Mouse (Mus musculus) layer of hippocampus, postnatal 36 days (tissue): ENCODE measurements around the gene Rpl10-ps3. TPM values are rescaled to one million over a fixed set of nuclear protein-coding genes. Genes with fewer than 3 reads are reported as not detected.
A peak's percentile ranks its signal among the peaks of the same experiment; 100 is the strongest.

Experiments
- DNase-seq, 2 experiments: peaks; one replicate each; pipeline ENCODE4 v3.0.0; 2022
- total RNA-seq, 2 experiments: library from RNA; stranded (reverse); gene quantifications; 2 replicates each; pipeline ENCODE4 v1.2.3; 2021

The Rpl10-ps3 gene
- 100 to 1,000 TPM; 391 to 394 TPM for total RNA-seq

DNA sequence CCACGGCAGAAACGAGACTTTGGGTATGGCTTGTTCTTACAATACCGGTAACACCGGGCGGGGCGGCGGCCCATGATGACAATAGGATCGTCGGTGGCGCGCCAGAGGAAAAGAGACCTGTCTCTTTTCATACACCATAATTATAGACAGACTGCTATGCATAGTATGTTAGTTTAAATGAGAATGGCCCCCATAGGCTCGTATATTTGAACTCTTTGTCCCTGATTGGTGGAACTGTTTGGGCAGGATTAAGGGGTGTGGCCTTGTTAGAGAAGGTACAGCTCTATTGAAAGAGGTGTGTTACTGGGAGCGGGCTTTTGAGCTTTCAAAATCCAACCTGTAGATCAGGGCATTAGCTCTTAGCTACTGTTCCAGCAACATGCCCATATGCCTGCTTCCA, at the start of gene Rpl10-ps3:
TSS of gene Rpl10-ps3 (minus strand) at position 101 of the 400 bp plus-strand sequence.
- no peak for DNase-seq

DNA sequence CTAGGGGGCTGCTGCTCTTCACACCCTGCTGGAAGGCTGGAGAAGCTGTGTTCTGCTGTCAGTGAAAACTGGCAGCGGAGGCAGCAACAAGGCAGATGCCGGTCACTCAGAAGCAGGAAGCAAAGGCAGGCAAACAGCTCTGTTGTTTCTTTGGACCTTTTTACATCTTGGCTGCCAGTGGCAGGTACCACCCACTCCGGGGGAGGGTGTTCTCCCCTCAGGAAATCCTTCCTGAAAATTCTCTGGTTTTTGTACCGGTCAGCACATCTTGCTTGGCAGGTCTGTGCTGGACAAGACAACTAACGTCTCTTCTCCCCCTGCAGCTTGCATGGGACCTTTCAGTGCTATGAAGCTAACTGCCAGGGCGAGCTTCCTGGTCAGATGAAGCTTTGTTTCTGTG, 30.8 kb upstream of the Rpl10-ps3 start:
- DNase-seq = no peak

DNA sequence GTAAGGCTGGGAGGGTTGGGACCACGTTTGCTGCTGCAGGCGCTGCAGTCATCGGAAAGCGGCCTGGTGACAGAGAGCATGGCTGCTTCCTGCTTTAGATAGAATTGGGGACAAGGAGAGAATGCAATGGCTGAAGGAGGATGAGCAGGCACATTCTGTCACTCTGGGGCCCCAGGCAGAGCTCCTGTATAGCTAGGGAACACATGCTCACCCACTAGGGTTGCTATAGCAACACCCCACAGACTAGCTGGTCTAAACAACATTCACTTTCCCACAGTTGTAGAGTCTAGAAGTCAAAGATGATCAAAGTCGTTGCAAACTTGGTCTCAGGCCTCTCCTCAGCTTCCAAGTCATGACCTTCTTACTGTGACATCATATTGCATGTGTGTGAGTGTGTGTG, 29.9 kb upstream of the Rpl10-ps3 start:
- peak; percentile 45 to 52 for DNase-seq

DNA sequence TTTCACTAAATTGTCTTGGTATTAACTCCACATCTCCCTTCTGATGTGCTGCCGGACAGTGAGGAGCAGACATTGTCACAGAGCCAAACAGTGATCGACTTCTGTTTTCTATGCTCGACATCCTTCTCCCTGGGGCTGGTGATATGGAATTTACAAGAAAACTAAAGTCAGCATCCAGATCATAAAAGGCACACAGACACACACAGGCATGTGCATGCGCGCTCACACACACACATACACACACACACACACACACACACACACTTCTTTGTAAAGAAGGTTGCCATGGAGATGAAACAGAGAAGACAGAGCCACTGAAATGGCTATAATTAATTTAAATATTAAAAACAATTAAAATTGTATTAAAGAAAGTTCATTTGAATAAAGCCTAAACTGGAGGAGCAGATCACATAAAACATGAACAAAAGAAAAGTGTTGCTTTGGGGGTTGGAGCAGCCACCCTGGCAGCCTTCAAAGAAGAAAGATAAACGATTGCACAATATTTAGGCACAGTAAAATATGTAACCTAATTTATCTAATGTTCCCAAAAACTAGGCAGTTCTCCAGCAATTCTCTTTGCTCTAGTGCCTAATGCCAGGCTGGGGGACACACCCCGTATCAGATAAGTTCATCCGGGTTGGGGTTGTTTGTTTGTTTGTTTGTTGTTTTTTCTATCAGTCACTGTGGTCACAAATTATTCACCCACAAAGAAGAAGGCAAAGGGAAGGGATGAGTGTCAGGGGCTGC, 24.0 kb upstream of the Rpl10-ps3 start:
- DNase-seq = no peak

DNA sequence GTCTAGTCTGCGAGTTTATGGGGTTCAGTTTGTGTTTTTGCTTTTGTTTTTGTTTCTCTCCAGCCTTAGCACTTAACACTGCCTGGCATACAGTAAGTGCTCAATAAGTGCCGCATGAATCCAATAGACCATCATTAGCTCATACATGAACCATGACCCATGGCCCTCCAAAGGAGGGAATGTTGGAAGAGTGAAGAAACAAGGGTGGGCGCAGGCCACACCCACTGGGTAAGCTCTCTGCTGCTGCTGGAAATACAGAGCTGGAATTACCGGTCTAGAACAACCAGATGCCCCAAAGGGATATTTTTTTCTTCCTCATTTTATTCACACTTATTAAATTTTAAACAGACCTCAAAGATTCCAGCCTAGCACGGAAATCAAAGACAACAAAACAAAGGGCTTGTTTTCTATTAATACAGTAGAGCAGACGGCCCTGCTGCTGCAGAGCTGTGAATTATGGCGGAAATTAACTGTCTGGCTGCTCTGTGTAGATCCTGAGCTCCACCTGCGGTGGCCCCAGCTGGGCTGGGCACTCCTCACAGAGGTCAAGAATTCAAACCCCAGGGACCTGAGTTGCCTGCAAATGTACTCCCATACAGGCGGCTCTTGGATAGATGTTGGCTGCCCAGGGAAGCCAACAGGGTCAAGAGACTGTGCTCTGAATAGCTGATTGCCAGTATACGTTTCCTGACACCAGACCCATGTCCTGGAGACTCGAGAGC, 20.5 kb upstream of the Rpl10-ps3 start:
- DNase-seq = no peak

DNA sequence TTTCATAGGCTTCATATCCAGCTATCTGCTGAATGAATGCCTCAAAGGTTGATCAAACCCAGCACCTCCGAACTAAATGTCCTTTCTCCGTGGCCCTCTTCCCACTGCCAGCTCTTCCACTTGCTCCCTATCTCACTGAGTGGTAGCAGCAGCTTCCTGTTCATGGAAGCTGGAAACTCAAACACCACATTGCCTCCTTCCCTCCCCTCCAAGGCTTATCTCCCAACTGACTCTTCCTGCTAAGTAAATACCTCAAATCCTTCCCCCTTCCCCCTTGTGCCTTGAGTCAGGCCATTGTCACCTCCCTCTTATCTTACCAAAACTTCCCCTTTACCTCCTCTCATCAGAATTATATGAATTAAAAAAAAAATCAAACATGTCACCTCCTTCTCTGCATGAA, 19.2 kb upstream of the Rpl10-ps3 start:
- no peak for DNase-seq

DNA sequence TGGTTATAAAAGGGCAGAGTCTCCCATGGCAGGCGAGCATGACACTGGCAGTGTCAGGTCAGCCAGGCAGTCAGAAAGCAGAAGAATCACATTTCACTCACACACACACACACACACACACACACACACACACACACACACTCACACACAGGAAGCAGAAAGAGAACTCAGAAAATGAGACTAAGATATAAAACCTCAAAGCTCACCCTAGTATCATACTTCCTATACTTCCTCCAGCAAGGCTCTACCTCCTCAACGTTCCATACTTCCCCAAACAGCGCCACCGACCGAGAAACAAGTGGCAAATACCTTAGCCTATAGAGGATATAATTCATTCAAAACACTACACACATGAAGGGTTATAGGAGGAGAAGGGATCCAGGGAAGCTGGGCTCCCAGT, 18.5 kb upstream of the Rpl10-ps3 start:
- no peak for DNase-seq

DNA sequence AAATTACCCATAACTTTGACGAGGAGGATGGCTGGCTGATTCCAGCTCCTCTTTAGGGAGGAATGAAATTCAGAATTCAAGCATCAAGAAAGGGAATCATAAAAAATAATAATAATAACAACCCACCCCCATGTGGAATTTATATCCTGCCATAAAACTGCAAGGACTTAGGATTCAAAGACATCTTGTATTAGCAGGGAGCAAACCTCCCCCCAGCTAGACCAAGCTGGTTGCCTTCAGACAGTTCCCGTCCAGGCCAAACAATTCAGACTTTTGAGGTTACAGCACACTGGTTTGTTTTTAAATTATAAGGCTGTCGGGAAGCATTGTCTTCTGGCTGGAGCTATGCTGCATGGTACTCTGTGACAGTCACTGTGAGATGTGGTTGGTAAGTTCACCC, 17.8 kb upstream of the Rpl10-ps3 start:
- DNase-seq = no peak

DNA sequence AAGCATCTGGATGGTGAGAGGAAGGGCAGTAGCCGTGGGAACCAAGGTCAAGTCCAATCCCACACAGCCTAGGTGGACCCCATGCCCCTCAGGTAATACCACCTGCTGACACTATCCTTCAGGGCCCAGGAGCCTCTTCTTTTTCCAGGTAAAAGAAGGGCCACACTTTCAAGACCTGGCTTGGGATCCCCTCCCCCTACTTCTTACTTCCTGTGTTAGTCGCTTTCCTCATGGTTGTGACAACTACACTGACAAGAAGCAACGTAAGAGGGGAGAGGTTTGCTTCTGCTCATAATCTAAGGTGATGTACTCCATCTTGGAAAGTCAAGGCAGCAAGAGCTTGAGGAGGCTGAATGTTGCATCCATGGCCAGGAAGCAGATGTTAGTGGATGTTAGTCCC, 15.6 kb upstream of the Rpl10-ps3 start:
- no peak for DNase-seq

DNA sequence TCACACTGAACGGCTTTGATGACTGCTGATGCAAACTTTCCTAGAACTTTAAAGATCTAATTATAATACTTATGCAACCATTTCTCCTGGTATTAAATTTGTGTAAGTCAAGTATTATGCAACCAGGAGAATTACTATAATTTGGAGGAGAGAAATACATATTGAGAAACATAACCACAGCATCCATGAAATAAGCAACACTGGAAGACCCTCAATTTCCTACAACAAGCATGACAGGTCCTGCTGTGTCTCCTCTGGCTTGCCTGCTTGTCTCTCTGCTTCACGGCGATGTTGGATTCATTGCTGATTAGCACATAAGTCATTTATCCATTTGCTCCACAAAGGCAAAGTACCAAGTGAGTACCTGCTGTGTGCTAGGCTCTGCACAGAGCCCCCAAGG, 12.6 kb upstream of the Rpl10-ps3 start:
- no peak for DNase-seq

DNA sequence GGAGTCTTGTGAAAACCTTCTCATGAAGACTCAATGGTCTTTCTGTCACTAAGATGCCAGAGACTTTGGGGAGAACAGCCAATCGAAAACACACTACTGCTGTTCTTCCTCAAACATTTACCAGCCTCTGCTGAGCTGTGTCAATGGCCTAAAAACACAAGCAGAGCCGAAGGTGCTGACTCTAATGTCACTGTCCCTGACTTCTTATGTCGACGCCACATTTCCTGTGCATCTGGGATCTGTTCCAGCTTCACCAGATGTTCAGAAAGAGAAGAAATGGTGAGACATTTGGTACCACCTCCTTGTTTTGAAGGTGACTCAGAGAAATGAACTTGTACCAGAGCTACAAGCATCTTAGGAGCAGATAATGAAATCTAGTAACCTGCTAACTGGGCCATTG, 7.0 kb upstream of the Rpl10-ps3 start:
- DNase-seq = no peak

DNA sequence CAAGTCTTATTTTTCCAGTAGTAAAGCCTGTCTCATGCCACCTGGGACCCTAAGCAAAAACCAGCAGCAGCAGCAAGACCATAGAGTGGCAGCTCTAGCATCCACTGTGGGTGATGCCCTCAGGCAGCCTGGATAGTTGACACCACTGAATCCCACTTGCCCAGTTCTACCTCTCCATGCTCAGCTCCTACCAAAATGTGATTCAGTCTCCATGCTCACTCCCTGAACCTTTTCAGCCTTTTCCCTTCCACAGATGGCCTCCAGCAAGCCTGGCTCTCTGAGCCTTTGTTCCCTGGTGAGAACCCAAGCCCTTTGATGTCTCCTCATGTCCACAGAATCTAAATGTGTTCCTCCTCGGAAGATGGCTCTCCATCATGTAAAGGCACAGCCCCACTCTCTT, 5.8 kb upstream of the Rpl10-ps3 start:
- no peak for DNase-seq

DNA sequence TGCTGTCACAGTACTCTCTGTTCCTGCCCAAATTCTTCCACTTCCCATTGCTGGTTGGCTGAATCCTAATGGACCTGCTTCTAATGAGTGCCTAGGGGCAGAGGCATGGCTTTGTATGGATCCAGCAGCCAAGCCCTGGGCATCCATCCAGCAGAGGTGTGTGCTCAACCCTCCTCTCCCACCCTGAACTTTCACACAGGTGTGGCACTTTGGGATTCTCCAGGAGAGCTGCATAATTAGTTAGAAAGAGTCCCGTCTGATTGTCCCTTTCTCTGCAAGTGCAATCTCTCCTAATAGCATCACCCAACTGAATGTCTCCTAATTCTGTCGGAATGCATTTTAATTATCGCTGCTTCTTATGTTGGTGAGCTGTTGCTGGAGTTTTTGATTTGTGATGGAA, 4.4 kb upstream of the Rpl10-ps3 start:
- DNase-seq = no peak

DNA sequence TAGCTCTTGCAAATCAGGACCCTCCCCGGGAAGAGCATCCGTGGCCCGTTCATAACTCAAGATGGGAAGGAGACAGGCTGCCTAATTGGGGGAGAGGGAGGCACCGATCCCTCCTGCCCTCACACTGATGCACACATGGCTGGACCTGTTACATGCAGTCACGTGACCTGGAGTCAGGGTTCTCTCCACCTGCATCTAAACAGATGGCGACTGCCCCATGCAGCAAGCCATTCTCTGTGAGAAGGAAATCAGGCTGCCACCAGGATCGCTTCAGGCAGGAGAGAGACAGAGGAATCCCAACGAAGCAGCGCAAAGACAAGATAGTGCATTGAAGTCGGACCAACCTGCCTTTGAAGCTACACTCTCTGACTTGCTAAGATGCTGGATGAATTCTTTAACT, 3.5 kb upstream of the Rpl10-ps3 start:
- DNase-seq = no peak

DNA sequence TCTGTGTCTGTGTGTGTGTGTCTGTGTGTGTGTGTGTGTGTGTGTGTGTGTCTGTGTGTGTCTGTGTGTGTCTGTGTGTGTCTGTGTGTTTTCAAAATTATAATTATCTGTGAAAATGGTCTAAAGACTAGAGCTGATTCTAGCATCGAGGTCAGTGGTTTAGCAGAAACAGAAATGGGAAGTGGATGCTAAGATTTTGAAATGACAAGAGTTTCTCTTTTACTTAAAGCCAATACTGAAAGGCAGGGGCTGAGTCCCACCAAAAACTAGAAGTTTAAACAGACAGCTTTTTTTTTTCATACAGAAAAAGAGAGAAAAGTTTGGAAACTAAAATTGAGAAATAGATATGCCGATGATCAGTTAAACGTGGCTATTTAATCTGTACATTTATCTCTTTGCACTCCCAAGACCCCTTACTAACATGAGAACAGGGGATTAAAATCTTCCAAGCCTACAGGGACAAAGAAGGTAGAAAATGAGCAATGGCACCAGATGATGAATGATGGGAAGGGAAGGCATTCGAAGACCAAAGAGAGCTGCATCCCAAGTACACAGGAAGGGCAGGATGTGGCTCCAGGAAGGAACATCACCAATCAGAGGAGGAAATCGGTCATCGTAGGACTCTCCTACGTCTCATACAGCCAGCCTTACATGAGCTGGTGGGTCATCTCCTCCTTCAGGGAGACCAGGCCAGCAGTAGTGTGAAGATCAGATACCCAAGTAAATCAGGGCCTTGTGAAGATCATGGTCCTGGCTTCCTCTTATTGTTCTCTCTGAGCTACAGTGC, 9.0 kb downstream of the Rpl10-ps3 start:
- no peak for DNase-seq

DNA sequence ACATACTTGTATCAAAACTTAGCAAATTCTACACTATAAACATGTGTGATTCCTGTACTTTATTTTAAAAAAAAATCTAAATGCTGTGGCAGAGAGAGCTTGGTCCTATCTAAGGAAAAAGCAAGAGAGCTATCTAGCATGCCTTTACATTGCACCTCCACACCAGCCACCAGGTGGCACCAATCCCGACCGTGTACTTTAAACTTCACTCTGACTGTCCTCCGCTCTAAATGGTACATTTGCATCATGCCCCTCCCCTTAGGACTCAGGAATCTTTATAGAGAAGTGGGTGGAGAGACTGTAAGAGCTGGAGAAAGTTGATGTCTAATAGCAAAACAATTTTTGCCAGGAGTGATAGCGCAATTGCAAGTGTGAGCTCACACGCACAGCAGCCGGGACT, 11.4 kb downstream of the Rpl10-ps3 start:
- DNase-seq = peak; percentile 11 to 20

DNA sequence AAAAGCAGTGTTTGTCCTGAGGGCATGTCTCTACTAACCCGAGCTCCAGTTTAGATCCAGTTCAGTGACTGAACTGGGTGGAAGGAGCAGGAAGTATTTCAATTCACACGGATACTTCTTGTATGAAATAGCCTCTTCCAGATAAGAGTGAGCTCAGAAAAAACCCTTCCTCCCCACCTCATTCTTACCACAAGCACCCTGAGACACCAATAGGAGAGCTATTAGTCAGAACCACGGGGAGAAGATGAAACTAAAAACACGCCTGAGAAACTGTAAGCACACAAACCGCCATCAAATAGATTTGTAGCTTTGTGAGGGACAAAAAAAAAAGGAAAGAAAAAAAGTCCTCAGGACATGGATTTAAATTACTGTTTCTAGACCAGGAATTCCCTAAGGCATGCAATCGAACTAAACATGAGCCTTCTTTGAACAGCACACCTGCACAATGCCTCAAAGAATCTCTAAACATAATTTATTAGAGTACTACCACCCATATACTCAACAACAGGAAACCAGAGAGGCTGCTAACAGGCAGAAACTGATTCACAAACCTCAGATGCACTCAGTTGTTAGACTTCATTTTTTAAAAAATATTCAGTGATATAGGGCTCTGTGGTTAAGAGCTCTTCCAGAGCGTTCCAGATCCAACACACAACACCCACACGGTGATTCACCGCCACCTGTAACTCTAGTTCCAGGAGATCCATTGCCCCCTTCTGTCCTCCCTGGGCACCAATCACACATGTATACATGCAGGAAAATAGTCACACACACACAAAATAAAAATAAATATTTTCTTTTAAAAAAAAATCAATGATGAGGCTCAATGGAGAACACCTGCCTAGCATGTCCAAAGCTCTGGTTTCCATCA, 20.2 kb downstream of the Rpl10-ps3 start:
- no peak for DNase-seq

DNA sequence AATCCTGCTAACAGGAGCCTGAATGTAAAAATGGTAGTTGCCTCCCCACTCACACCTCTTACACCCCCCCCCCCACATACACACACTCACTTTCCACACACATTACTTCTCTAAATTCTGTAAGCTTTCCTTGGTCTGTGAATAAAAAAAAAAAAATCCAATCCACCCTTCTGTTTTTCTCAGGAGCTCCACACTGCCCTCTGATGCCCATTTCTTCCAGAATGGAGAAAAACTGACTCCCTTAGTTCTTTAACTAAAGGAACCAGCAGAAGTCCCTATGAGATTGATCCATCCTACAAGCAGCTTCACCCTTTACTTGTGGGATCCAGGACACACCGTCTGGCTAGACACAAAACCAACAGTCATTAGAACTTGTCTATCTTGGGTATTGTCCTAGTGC, 24.0 kb downstream of the Rpl10-ps3 start:
- no peak for DNase-seq

DNA sequence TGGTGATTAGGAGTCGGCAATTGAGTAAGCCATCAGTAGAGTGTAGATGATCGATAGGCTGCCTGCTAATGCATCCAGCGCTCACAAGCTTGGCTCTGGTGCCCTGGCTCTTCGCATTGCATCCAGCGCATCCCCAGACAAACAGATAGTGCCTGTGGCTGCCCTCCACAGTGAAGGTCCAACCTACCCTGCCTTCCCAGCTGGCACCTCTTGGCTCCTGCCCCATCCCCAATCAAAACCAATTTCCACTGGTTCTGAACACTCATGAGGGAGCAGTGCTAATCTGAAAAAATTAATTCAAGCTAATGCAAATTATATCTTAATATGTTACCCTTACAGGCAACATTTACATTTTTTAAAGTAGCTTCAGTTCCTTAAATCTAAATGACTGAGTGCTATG, 25.3 kb downstream of the Rpl10-ps3 start:
- no peak for DNase-seq

DNA sequence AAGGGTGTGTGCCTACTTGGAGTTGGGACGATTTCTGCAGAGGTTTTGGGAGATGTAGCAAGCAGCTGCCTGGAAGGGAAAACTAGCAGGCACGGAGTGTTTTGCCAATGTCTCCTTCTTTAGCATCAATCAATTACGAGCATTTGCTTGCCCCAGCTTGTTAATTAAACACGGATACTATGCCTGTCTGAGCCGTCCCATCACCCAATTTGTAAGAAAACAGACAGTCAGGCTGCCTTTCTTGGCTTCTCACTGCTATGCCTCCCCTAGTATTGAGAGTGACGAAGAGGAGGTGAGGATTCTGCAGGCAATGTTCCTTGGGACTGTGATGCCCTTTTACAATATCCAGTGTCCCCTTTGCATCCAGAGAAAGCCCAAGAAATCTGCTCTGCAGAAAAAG, 27.5 kb downstream of the Rpl10-ps3 start:
- DNase-seq = no peak

DNA sequence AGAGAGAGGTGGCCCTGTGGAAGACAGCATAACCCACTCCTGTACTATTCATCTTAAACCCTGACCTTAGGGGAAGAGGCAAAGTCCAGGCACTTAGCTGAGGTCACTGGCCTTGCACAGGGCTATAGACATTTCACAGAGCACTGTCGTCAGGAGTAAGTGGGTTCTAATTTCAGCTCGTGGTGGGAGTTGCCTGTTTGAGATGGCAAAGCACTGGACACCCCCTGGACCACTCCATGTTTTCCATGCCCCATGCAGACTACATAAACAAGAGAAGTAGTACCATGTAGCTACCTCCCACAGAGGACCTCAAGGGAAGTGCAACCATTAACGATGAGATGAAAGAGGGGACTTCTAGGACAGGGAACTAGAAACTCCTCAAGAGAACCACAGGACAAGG, 29.1 kb downstream of the Rpl10-ps3 start:
- no peak for DNase-seq

DNA sequence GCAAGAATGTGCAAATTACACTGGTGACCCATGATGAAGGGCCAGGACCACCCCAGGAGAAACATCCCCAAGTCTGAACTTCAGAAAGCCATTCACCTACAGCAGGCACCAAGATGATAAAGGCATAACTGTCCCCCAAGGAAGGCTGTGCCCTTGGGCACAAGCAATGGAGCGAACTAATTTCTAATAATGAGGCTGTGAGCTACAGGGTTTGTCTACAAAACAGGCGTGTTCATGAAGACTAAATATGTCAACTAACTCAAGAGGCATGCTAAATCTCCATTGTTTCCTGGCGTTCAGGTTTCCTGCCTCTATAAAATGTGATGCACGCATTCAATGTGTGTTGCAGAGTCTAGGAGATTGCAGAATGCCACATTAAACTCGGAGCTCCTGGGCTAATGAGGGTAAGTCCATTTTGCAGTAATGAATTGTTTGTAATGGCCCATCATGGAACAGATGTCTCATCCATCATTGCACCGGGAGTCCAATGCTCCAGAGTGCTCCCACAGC, 33.7 kb downstream of the Rpl10-ps3 start:
- no peak for DNase-seq
